Mouse (Mus musculus): ENCODE results near the gene Arhgap21.

Arhgap21 gene

GRCm38 (mm10) chr2:20902981-20903645 is 65.6 kb downstream of the Arhgap21 start:
- intact Hi-C loops (cut with DNase I), result loop anchor here (5.0 kb wide), 1 partner anchor 64 kb away; the partner anchor contains the start of gene Arhgap21

- intact Hi-C loops (cut with DNase I), result loop anchor here (5.0 kb wide), 1 partner anchor 65 kb away; the partner anchor contains the start of gene Arhgap21
These were observed 66.8 kb downstream of the Arhgap21 start for GRCm38 (mm10) chr2:20901916-20902315.

GRCm38 (mm10) chr2:20899301-20899700 is 69.4 kb downstream of the Arhgap21 start:
- intact Hi-C loops (cut with DNase I), result loop anchor here (2.0 to 5.0 kb wide), 2 partner anchors 288 to 363 kb away; no protein-coding TSS in a partner anchor

- intact Hi-C loops (cut with DNase I), result loop anchor here (2.0 to 5.0 kb wide), 2 partner anchors 288 to 364 kb away; no protein-coding TSS in a partner anchor
These were observed 70.0 kb downstream of the Arhgap21 start for GRCm38 (mm10) chr2:20898684-20899083.

- intact Hi-C loops (cut with DNase I), result loop anchor here (5.0 kb wide), 1 partner anchor 366 kb away; no protein-coding TSS in a partner anchor
These were observed 72.2 kb downstream of the Arhgap21 start for GRCm38 (mm10) chr2:20896446-20896845.

- intact Hi-C loops (cut with DNase I), result no loop called here
These were observed 74.5 kb downstream of the Arhgap21 start for GRCm38 (mm10) chr2:20894100-20894690.

GRCm38 (mm10) chr2:20888751-20889150 is 79.9 kb downstream of the Arhgap21 start:
- intact Hi-C loops (cut with DNase I), result no loop called here

GRCm38 (mm10) chr2:20883288-20883687 is 85.4 kb downstream of the Arhgap21 start:
- intact Hi-C loops (cut with DNase I), result no loop called here

- intact Hi-C loops (cut with DNase I), result no loop called here
These were observed 88.6 kb downstream of the Arhgap21 start for GRCm38 (mm10) chr2:20879877-20880605.

- intact Hi-C loops (cut with DNase I), result no loop called here
These were observed 94.1 kb downstream of the Arhgap21 start for GRCm38 (mm10) chr2:20874621-20875020.

- intact Hi-C loops (cut with DNase I), result no loop called here
These were observed 99.3 kb downstream of the Arhgap21 start for GRCm38 (mm10) chr2:20869212-20869965.

GRCm38 (mm10) chr2:20868052-20868451 is 100.6 kb downstream of the Arhgap21 start:
- intact Hi-C loops (cut with DNase I), result no loop called here

GRCm38 (mm10) chr2:20865795-20866194 is 102.9 kb downstream of the Arhgap21 start:
- intact Hi-C loops (cut with DNase I), result no loop called here

- intact Hi-C loops (cut with DNase I), result no loop called here
These were observed 104.1 kb downstream of the Arhgap21 start for GRCm38 (mm10) chr2:20864569-20864968.

- intact Hi-C loops (cut with DNase I), result no loop called here
These were observed 107.9 kb downstream of the Arhgap21 start for GRCm38 (mm10) chr2:20860756-20861155.

GRCm38 (mm10) chr2:20849346-20849745 is 119.3 kb downstream of the Arhgap21 start:
- intact Hi-C loops (cut with DNase I), result no loop called here

- intact Hi-C loops (cut with DNase I), result no loop called here
These were observed 136.9 kb downstream of the Arhgap21 start for GRCm38 (mm10) chr2:20831608-20832406.

GRCm38 (mm10) chr2:20830882-20831281 is 137.8 kb downstream of the Arhgap21 start:
- intact Hi-C loops (cut with DNase I), result no loop called here

GRCm38 (mm10) chr2:20826258-20826657 is 142.4 kb downstream of the Arhgap21 start:
- intact Hi-C loops (cut with DNase I), result no loop called here

GRCm38 (mm10) chr2:20818226-20818625 is 150.5 kb downstream of the Arhgap21 start:
- intact Hi-C loops (cut with DNase I), result no loop called here

All from adrenal gland (tissue).